Mouse (Mus musculus) heart, embryonic 15.5 days (tissue): ENCODE measurements around the gene Pard3. TPM values are rescaled to one million over a fixed set of nuclear protein-coding genes. Genes with fewer than 3 reads are reported as not detected.
A peak's percentile ranks its signal among the peaks of the same experiment; 100 is the strongest.

Experiments used
- ATAC-seq: fragments of 200-750 bp; cut with Nextera tagmentation; replicated peaks from 2 replicates; pipeline ENCODE4 v1.8.0; 2017; ENCODE audit warnings: low read depth, moderate TSS enrichment; ENCODE audit not compliant: insufficient number of reproducible peaks, insufficient read depth, low FRiP score
- H3K27ac ChIP-seq: fragments of 300-500 bp; sonication (generic); 2 replicates; pipeline ENCODE4 v1.5.1; 2015; ENCODE audit warnings: mild to moderate bottlenecking, inconsistent platforms
- H3K27me3 ChIP-seq: fragments of 300-500 bp; sonication (generic); 2 replicates; pipeline ENCODE4 v1.6.1; 2015; ENCODE audit warnings: inconsistent platforms
- H3K36me3 ChIP-seq: fragments of 300-500 bp; sonication (generic); 2 replicates; pipeline ENCODE4 v1.6.1; 2015; ENCODE audit warnings: mild to moderate bottlenecking, inconsistent platforms
- H3K4me1 ChIP-seq: fragments of 300-500 bp; sonication (generic); replicated peaks from 2 replicates; pipeline ENCODE4 v1.6.1; 2015; ENCODE audit warnings: inconsistent platforms
- H3K4me2 ChIP-seq: fragments of 300-500 bp; sonication (generic); 2 replicates; pipeline ENCODE4 v1.6.1; 2015; ENCODE audit warnings: inconsistent platforms, mild to moderate bottlenecking, moderate library complexity
- H3K4me3 ChIP-seq: fragments of 300-500 bp; sonication (generic); 2 replicates; pipeline ENCODE4 v1.5.1; 2015; ENCODE audit warnings: mild to moderate bottlenecking, inconsistent platforms
- H3K9ac ChIP-seq: fragments of 300-500 bp; sonication (generic); 2 replicates; pipeline ENCODE4 v1.6.1; 2015; ENCODE audit warnings: mild to moderate bottlenecking, inconsistent platforms
- H3K9me3 ChIP-seq: fragments of 300-500 bp; sonication (generic); replicated peaks from 2 replicates; pipeline ENCODE4 v1.6.1; 2016; ENCODE audit warnings: inconsistent platforms
- WGBS: fragments of 180-500 bp; shearing (Covaris S2); methylation state at CpG from one replicate; pipeline ENCODE4 v1.1.7; 2015; ENCODE audit warnings: mixed read lengths; 5-methylcytosine and 5-hydroxymethylcytosine counted together
- polyA plus RNA-seq: library from polyadenylated mRNA; unstranded; fragments of >200 nt; fragmentation: Nextera tagmentation; extraction: Ambion mirVana; gene quantifications from 2 replicates; pipeline ENCODE4 v1.2.1, GENCODE M21; 2015

The Pard3 gene
- polyA plus RNA-seq, 1 experiment from 2014 or later = 14.9 TPM

- H3K4me3 ChIP-seq = no peak overlapping the region
- H3K36me3 ChIP-seq = no peaks in the 10 kb centered on the region
- peaks cover 23% of the 10 kb centered on the region for H3K4me1 ChIP-seq
- 54% methylated on average over 4 of the region's 4 CpGs for WGBS
- H3K27me3 ChIP-seq = no peaks in the 10 kb centered on the region
- H3K9ac ChIP-seq = no peak overlapping the region
- H3K27ac ChIP-seq = no peak overlapping the region
- H3K9me3 ChIP-seq = no peaks in the 10 kb centered on the region
- no peak for ATAC-seq
- H3K4me2 ChIP-seq = no peak overlapping the region
Observed at GRCm38 (mm10) chr8:127210621-127211020, 146.9 kb downstream of the Pard3 start.

GRCm38 (mm10) chr8:127214338-127214737 lies 150.6 kb downstream of the Pard3 start:
- Histone ChIP-seq H3K36me3 (no peaks in the 10 kb centered on the region), H3K4me3 (no peak overlapping the region), H3K9ac (no peak overlapping the region), H3K9me3 (no peaks in the 10 kb centered on the region), H3K27me3 (no peaks in the 10 kb centered on the region), H3K4me2 (no peak overlapping the region), H3K4me1 (peaks cover 17% of the 10 kb centered on the region), H3K27ac (no peak overlapping the region)
- no peak for ATAC-seq
- WGBS = 80% methylated on average over 8 of the region's 8 CpGs

GRCm38 (mm10) chr8:127214748-127215433 lies 151.2 kb downstream of the Pard3 start:
- no peak for ATAC-seq

GRCm38 (mm10) chr8:127220206-127220605 lies 156.5 kb downstream of the Pard3 start:
- no peaks in the 10 kb centered on the region for H3K36me3 ChIP-seq
- 69% methylated on average over 5 of the region's 5 CpGs for WGBS
- no peak overlapping the region for H3K4me3 ChIP-seq
- H3K4me1 ChIP-seq = 0 out of 2 replicates have a peak, but pooled peaks cover 8% of the 10 kb centered on the region
- H3K4me2 ChIP-seq = no peak overlapping the region
- no peak overlapping the region for H3K9ac ChIP-seq
- no peak overlapping the region for H3K27ac ChIP-seq
- no peak for ATAC-seq
- no peaks in the 10 kb centered on the region for H3K9me3 ChIP-seq
- H3K27me3 ChIP-seq = no peaks in the 10 kb centered on the region

More at GRCm38 (mm10) chr8:127214748-127215433, 151.2 kb downstream of the Pard3 start:
- no peak overlapping the region for H3K27ac ChIP-seq
- H3K9me3 ChIP-seq = no peaks in the 10 kb centered on the region
- no peak overlapping the region for H3K4me2 ChIP-seq
- no peak overlapping the region for H3K9ac ChIP-seq
- H3K36me3 ChIP-seq = no peaks in the 10 kb centered on the region
- 77% methylated on average over 4 of the region's 4 CpGs for WGBS
- H3K27me3 ChIP-seq = no peaks in the 10 kb centered on the region
- peaks cover 21% of the 10 kb centered on the region for H3K4me1 ChIP-seq
- H3K4me3 ChIP-seq = no peak overlapping the region

GRCm38 (mm10) chr8:127220615-127221014 lies 156.9 kb downstream of the Pard3 start:
- H3K4me3 ChIP-seq = no peak overlapping the region
- no peak overlapping the region for H3K4me2 ChIP-seq
- H3K27me3 ChIP-seq = no peaks in the 10 kb centered on the region
- 75% methylated on average over 7 of the region's 7 CpGs for WGBS
- no peak overlapping the region for H3K9ac ChIP-seq
- 0 out of 2 replicates have a peak, but pooled peaks cover 8% of the 10 kb centered on the region for H3K4me1 ChIP-seq
- H3K9me3 ChIP-seq = no peaks in the 10 kb centered on the region
- H3K36me3 ChIP-seq = no peaks in the 10 kb centered on the region
- no peak overlapping the region for H3K27ac ChIP-seq
- no peak for ATAC-seq

DNA sequence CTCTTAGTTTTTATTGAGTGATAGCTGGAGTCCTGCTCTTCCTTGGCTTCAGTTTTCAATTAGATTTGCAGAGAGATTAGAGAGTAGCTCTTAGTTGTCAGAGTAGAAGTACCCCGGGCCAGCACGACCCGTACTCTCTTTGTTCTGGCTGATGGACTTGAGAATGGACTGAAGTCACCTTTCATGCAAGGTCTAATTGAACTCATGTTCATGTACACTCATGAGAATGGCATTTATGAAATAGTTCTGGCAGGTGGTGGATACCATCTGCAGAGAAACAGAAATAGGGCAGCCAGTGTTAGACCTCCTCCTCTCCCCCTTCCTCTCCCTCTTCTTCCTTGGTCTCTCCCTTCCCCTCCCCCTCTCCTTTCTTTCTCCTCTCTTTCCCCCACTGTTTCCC lies 158.7 kb downstream of the Pard3 start:
- WGBS = 69% methylated on average over 3 of the region's 3 CpGs

GRCm38 (mm10) chr8:127226996-127227395 lies 163.3 kb downstream of the Pard3 start:
- Histone ChIP-seq H3K36me3 (peaks cover 5% of the 10 kb centered on the region; the same call in 1 of the 2 replicates), H3K4me3 (no peak overlapping the region), H3K27ac (peak overlapping the region; percentile 25; the same call in 1 of the 2 replicates), H3K9ac (no peak overlapping the region), H3K9me3 (no peaks in the 10 kb centered on the region), H3K27me3 (no peaks in the 10 kb centered on the region), H3K4me2 (no peak overlapping the region), H3K4me1 (peaks cover 32% of the 10 kb centered on the region)
- WGBS = 7% methylated on average over 1 of the region's 1 CpGs
- no peak for ATAC-seq

More for the DNA sequence above, 158.7 kb downstream of the Pard3 start:
- ATAC-seq = no peak
- Histone ChIP-seq H3K27me3 (no peaks in the 10 kb centered on the region), H3K4me2 (no peak overlapping the region), H3K27ac (no peak overlapping the region), H3K9ac (no peak overlapping the region), H3K36me3 (no peaks in the 10 kb centered on the region), H3K4me3 (no peak overlapping the region), H3K4me1 (peaks cover 16% of the 10 kb centered on the region), H3K9me3 (no peaks in the 10 kb centered on the region)

DNA sequence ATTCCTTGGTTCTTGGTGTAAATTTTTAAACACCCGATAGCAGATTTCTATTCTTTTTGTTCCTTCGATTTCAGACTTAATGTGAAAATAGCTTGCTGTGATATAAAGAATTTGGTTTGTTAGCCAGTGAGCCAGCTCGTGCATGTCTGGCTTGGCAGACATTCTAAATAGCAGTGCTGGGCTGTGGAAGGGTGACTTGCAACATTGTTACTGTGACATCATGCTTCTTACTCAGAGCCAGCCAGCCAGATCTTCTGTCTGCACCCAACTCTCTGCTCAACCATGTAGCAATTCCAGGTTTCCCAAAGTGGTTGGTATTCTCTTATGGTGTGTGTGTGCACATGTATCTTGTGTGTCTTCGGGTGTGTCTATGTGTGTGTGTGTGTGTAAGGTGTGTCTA lies 163.7 kb downstream of the Pard3 start:
- Histone ChIP-seq H3K4me2 (no peak overlapping the region), H3K9me3 (no peaks in the 10 kb centered on the region), H3K27ac (0 out of 2 replicates have a peak overlapping the region, but pooled peaks have one; percentile 25), H3K27me3 (no peaks in the 10 kb centered on the region), H3K36me3 (peaks cover 5% of the 10 kb centered on the region; the same call in 1 of the 2 replicates), H3K4me3 (no peak overlapping the region), H3K9ac (no peak overlapping the region), H3K4me1 (peaks cover 30% of the 10 kb centered on the region)
- ATAC-seq = 0 out of 2 replicates have a peak, but pooled peaks have one; percentile 55
- WGBS = 57% methylated on average over 4 of the region's 4 CpGs

- H3K4me3 ChIP-seq = no peak overlapping the region
- 0 out of 2 replicates have a peak overlapping the region, but pooled peaks have one; percentile 37 for H3K27ac ChIP-seq
- no peak overlapping the region for H3K9ac ChIP-seq
- H3K9me3 ChIP-seq = no peaks in the 10 kb centered on the region
- WGBS = 59% methylated on average over 13 of the region's 15 CpGs
- H3K27me3 ChIP-seq = no peaks in the 10 kb centered on the region
- H3K4me1 ChIP-seq = peaks cover 29% of the 10 kb centered on the region
- H3K4me2 ChIP-seq = no peak overlapping the region
- no peak for ATAC-seq
- H3K36me3 ChIP-seq = peaks cover 5% of the 10 kb centered on the region; the same call in 1 of the 2 replicates
Observed at GRCm38 (mm10) chr8:127229325-127230232, 165.9 kb downstream of the Pard3 start.

- no peak overlapping the region for H3K4me3 ChIP-seq
- H3K27me3 ChIP-seq = no peaks in the 10 kb centered on the region
- ATAC-seq = no peak
- WGBS = 76% methylated on average over 8 of the region's 8 CpGs
- H3K4me2 ChIP-seq = no peak overlapping the region
- no peaks in the 10 kb centered on the region for H3K9me3 ChIP-seq
- peaks cover 29% of the 10 kb centered on the region for H3K4me1 ChIP-seq
- no peak overlapping the region for H3K9ac ChIP-seq
- peaks cover 5% of the 10 kb centered on the region; the same call in 1 of the 2 replicates for H3K36me3 ChIP-seq
- H3K27ac ChIP-seq = no peak overlapping the region
Observed at GRCm38 (mm10) chr8:127230233-127230595, 166.5 kb downstream of the Pard3 start.

GRCm38 (mm10) chr8:127243351-127243750 lies 179.7 kb downstream of the Pard3 start:
- Histone ChIP-seq H3K9me3 (no peaks in the 10 kb centered on the region), H3K4me3 (no peak overlapping the region), H3K4me2 (no peak overlapping the region), H3K27ac (no peak overlapping the region), H3K4me1 (peaks cover 10% of the 10 kb centered on the region), H3K36me3 (no peaks in the 10 kb centered on the region), H3K9ac (no peak overlapping the region), H3K27me3 (no peaks in the 10 kb centered on the region)
- WGBS = 83% methylated on average over 4 of the region's 4 CpGs
- ATAC-seq = no peak
